Mouse (Mus musculus): ENCODE data around the gene Vdac1. TPM values are rescaled to one million over a fixed set of nuclear protein-coding genes. Genes with fewer than 3 reads are reported as not detected.
A peak's percentile ranks its signal among the peaks of the same experiment; 100 is the strongest.

Vdac1 gene
- polyA plus RNA-seq, 1 experiment from 2014 or later = 484 TPM

DNA sequence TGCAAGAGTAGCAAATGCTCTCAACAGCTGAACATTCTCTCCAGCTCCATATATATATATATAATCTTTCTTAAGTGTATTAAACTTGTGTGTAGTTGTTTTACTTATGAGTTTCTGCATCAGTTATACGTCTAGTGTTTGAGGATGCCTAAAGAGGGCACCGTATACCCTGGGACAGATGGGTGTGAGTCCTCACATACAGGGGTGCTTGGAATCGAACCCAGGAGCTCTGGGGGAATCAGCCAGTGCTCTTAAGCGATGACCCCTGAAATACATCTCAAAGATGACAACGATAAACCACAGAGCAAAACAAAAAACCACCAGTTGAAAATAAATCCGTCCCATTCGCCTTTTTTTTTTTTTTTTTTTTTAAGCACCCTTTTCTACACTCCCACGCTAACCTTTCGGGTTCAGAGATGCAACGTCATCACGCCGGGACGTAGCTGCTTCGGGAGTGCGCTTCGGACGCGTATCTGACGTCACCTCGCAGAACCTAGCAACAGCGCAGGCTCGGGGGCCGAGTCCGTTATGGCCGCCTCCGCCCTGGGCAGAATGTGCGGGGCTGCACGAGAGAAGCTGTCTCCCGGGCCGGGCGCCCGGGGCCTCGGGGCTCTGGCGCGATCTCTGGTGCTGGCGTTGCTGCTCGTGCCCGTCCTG is 35.4 kb downstream of the Vdac1 start, which contains the start of gene 9530068E07Rik:
Gene 9530068E07Rik, plus strand, starts transcription at position 489 of the 657 bp plus-strand sequence.
- no peaks in the 10 kb centered on the region for H3K9me3 ChIP-seq (replicated peaks)
- 1% methylated on average over 38 of the region's 38 CpGs for WGBS

DNA sequence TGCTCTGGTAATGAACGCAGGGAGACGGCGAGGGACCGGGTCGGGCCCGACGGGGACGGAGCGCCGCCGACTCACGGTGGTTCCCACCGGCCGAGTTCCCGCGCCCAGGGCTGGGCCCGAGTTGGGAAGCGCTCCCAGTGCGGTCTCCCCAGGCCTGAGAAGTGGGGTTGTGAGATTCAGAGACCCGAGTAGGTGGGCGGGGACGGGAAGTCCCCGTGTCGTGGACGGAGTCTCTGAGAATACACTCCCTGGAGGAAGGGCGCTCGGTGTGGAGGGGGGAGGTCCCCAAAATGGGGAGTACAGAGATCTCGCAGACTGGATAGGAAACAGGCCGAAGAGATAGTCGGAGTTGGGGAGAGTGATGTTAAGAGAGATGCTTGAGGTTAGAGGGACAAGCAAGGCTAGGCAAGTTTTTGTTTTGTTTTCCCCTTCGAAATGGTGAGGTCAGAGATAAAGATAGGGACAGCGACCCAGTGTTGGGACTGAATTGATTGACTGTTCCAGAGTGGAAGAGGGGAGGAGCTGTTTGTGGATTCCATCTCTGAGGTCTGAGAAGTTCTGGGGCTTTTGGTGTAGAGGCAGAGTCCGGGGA is 36.0 kb downstream of the Vdac1 start:
- peak; percentile 80 for ATAC-seq (replicated peaks; ENCODE audit: insufficient number of reproducible peaks, insufficient read depth, low FRiP score, low read depth)
- Histone ChIP-seq H3K27me3 (no peaks in the 10 kb centered on the region), H3K36me3 (0 out of 2 replicates have a peak, but pooled peaks cover under 1% of the 10 kb centered on the region), H3K4me2 (peak overlapping the region; percentile 73), H3K4me1 (replicated peaks) (peaks cover 13% of the 10 kb centered on the region; the same call in 1 of the 2 replicates), H3K9me3 (replicated peaks) (no peaks in the 10 kb centered on the region), H3K9ac (peak overlapping the region; percentile 98), H3K4me3 (peak overlapping the region; percentile 98), H3K27ac (peak overlapping the region; percentile 98)
- WGBS = under 1% methylated on average over 33 of the region's 33 CpGs

More for the DNA sequence above, 35.4 kb downstream of the Vdac1 start, which contains the start of gene 9530068E07Rik:
- Histone ChIP-seq H3K9ac (peak within 1 kb of the TSS; percentile 98), H3K4me3 (peak within 1 kb of the TSS; percentile 98), H3K4me2 (peak within 1 kb of the TSS; percentile 73), H3K36me3 (0 out of 2 replicates have a peak, but pooled peaks cover 4% of the 10 kb centered on the region), H3K4me1 (replicated peaks) (peaks cover 13% of the 10 kb centered on the region; the same call in 1 of the 2 replicates), H3K27ac (peak within 1 kb of the TSS; percentile 98), H3K27me3 (no peaks in the 10 kb centered on the region)
- ATAC-seq (replicated peaks; ENCODE audit: insufficient number of reproducible peaks, insufficient read depth, low FRiP score, low read depth) = peak; percentile 94

DNA sequence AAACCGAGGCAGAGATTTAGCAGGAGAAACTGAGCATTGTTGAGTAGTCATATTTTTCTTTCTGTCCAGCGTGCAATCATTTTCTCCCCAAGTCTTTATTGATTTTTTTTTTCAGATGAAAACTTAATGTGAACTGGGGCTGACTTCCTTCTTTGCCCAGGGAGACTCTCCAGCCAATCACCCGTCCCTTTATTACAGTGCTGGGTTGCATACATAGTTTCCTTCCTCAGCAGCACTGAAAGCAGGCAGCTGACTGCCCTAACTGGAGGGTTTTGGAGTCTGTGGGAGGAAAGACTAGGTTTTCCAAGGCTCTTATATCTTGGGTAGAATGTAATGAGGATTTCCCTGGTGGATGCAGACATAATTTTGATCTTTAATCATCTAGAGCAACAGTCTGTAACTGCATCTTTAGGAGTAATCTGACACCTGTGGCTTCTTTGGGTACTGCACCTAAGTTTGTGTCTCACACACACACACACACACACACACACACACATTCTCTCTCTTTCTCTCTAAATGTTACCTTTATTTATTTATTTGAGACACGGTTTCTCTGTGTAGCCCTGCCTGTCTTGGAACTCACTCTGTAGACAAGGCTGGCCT is 36.8 kb downstream of the Vdac1 start:
- no peaks in the 10 kb centered on the region for H3K36me3 ChIP-seq
- H3K4me1 ChIP-seq (replicated peaks) = peaks cover 18% of the 10 kb centered on the region
- peak overlapping the region; percentile 98; the same call in 1 of the 2 replicates for H3K27ac ChIP-seq
- H3K4me2 ChIP-seq = peak overlapping the region; percentile 73
- no peaks in the 10 kb centered on the region for H3K27me3 ChIP-seq
- ATAC-seq (replicated peaks; ENCODE audit: insufficient number of reproducible peaks, insufficient read depth, low FRiP score, low read depth) = no peak
- peak overlapping the region; percentile 98 for H3K4me3 ChIP-seq
- no peaks in the 10 kb centered on the region for H3K9me3 ChIP-seq (replicated peaks)
- 83% methylated on average over 4 of the region's 4 CpGs for WGBS
- H3K9ac ChIP-seq = peak overlapping the region; percentile 98; the same call in 1 of the 2 replicates

DNA sequence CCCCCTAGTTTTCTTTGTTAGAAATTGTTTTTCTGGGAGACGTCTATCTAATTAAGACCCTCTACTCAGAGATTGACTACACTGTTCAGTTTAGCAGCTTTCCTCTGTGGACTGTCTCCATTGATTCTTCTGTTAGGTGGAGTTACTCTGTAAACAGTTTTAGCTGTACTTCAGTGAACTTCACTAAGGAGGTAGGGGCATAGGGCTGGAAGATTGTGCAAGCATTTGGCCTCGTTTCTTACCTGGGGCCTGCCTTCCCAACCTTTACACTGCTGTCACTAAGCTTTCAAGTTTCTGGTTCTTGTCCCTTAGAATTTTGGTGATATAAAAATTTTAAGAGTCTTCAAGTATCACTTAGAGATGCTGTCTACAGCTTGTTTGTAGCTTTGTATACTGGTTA is 40.8 kb downstream of the Vdac1 start:
- peaks cover 18% of the 10 kb centered on the region for H3K4me1 ChIP-seq (replicated peaks)
- H3K4me2 ChIP-seq = no peak overlapping the region
- H3K27ac ChIP-seq = no peak overlapping the region
- peaks cover 29% of the 10 kb centered on the region for H3K36me3 ChIP-seq
- WGBS = 54% methylated on average over 2 of the region's 2 CpGs
- H3K4me3 ChIP-seq = no peak overlapping the region
- H3K9ac ChIP-seq = no peak overlapping the region
- no peaks in the 10 kb centered on the region for H3K27me3 ChIP-seq
- H3K9me3 ChIP-seq (replicated peaks) = no peaks in the 10 kb centered on the region
- ATAC-seq (replicated peaks; ENCODE audit: insufficient number of reproducible peaks, insufficient read depth, low FRiP score, low read depth) = no peak

DNA sequence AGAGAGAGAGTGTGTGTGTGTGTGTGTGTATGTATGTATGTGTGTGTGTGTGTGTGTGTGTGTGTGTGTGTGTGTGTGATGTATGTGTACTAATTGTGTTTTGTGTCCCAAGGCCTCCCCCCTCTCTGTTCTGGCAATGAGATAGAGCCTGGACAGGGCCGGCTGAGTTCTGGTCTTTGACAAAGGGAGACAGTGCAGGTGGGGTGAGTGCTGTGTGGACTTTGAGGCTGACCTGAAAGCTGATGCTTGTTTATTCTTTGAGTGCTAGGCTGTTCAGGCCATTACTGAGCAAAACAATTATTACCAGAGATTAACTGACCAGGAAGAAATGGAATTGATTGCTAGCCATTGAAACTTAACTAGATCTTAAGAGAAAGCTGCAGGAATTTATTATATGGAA is 41.9 kb downstream of the Vdac1 start:
- H3K4me1 ChIP-seq (replicated peaks) = peaks cover 12% of the 10 kb centered on the region
- H3K27ac ChIP-seq = no peak overlapping the region
- no peak overlapping the region for H3K4me3 ChIP-seq
- ATAC-seq (replicated peaks; ENCODE audit: insufficient number of reproducible peaks, insufficient read depth, low FRiP score, low read depth) = no peak
- no peak overlapping the region for H3K4me2 ChIP-seq
- WGBS = 62% methylated on average over 1 of the region's 1 CpGs
- H3K9me3 ChIP-seq (replicated peaks) = no peaks in the 10 kb centered on the region
- H3K27me3 ChIP-seq = no peaks in the 10 kb centered on the region
- peaks cover 40% of the 10 kb centered on the region for H3K36me3 ChIP-seq
- H3K9ac ChIP-seq = no peak overlapping the region

DNA sequence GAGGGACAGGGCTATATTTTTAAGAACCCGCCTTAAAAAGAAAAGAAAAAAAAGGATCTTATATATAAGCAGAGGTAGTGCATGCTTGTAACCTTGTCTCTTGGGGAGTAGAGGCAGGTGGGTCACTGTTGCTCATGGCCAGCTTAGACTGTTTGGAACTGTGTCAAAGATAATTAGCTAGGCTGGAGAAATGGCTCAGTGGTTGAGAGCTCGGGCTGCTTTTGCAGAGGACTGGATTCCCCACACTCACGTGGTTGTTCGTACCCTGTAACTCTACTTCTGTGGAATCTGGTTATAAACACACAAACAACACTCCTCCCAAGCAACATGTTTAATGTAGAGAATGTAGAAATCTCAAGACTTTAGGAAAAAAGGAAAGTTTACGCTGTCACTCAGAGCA is 43.5 kb downstream of the Vdac1 start:
- peaks cover 52% of the 10 kb centered on the region for H3K36me3 ChIP-seq

DNA sequence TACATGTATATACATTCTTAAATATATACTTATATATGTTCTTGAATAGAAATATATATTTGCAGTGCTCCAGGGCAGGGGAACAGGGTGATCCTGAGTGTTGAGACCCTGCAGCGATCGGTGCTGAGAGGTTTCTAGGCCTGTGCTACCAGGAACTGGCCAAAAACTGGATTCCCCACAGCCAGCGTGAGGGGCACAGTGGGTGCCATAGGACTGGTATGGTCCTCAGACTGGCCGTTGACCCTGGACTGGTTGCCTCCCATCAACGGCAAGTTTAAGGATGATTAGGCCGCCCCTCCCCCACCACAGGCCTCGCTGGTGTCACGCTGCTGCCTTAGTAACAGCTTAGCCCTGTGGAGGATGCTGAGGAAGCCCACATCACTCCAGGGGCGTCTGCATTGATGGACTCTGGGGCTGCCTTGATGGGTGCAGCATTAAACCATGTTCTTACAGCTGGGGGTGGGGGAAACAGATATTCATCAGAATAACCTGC is 44.6 kb downstream of the Vdac1 start:
- Histone ChIP-seq H3K9ac (no peak overlapping the region), H3K36me3 (peaks cover 52% of the 10 kb centered on the region), H3K9me3 (replicated peaks) (no peaks in the 10 kb centered on the region), H3K27ac (no peak overlapping the region), H3K4me2 (no peak overlapping the region), H3K4me3 (no peak overlapping the region), H3K4me1 (replicated peaks) (peaks cover 30% of the 10 kb centered on the region), H3K27me3 (no peaks in the 10 kb centered on the region)
- 73% methylated on average over 9 of the region's 9 CpGs for whole genome bisulfite sequencing
- no peak for ATAC-seq (replicated peaks; ENCODE audit: insufficient number of reproducible peaks, insufficient read depth, low FRiP score, low read depth)

More for the DNA sequence above, 43.5 kb downstream of the Vdac1 start:
- Histone ChIP-seq H3K4me1 (replicated peaks) (peaks cover 23% of the 10 kb centered on the region), H3K9ac (no peak overlapping the region), H3K4me2 (no peak overlapping the region), H3K27ac (no peak overlapping the region), H3K27me3 (no peaks in the 10 kb centered on the region), H3K9me3 (replicated peaks) (no peaks in the 10 kb centered on the region), H3K4me3 (no peak overlapping the region)
- ATAC-seq (replicated peaks; ENCODE audit: insufficient number of reproducible peaks, insufficient read depth, low FRiP score, low read depth) = no peak
- WGBS = 85% methylated on average over 5 of the region's 5 CpGs

DNA sequence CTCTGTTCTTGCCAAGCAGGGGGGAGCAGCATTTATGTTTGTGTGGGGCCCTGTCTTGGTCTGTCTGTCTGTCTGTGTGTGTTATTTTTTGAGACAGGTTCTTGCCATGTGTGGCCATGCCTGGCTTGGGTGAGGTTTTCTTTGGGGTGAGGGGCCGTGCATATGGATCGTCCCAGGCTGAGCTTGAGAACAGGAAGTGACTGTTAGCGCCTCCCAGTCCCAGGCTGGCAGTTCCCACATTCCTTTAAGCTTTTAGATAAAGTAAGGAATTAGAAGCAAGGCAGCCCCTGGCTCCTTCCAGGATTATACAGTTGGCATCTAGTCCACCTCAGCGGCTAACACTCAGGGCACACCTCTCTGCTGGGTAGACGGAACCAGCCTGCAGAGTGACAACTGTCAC is 48.7 kb downstream of the Vdac1 start:
- H3K27me3 ChIP-seq = no peaks in the 10 kb centered on the region
- peaks cover 20% of the 10 kb centered on the region for H3K4me1 ChIP-seq (replicated peaks)
- H3K4me3 ChIP-seq = no peak overlapping the region
- H3K9ac ChIP-seq = 0 out of 2 replicates have a peak overlapping the region, but pooled peaks have one; percentile 8
- peaks cover 38% of the 10 kb centered on the region for H3K36me3 ChIP-seq
- 0 out of 2 replicates have a peak, but pooled peaks have one; percentile 21 for ATAC-seq (replicated peaks; ENCODE audit: insufficient number of reproducible peaks, insufficient read depth, low FRiP score, low read depth)
- no peaks in the 10 kb centered on the region for H3K9me3 ChIP-seq (replicated peaks)
- 20% methylated on average over 5 of the region's 5 CpGs for WGBS
- peak overlapping the region; percentile 69 for H3K27ac ChIP-seq
- H3K4me2 ChIP-seq = no peak overlapping the region

DNA sequence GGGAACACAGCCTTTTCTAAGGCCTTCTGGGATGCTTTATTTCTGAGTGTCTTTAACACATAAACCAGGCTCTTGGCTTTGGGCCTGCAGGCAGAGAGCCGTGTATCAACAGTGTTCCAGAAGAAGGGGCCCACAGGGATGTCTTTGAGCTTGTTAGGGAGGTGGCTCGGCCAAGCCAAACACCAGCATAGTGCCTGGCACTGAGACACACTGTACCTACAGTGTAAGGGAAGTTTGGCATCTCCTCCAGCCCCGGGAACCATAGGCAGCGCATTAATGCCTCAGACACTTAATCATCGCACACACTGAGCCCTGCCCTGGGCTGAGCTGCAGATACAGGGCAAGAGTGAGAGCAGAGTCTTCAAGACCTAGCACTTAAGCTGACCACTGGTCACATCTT is 57.7 kb downstream of the Vdac1 start:
- Histone ChIP-seq H3K27ac (peak overlapping the region; percentile 7; the same call in 1 of the 2 replicates), H3K9ac (no peak overlapping the region), H3K36me3 (no peaks in the 10 kb centered on the region), H3K9me3 (replicated peaks) (no peaks in the 10 kb centered on the region), H3K4me3 (no peak overlapping the region), H3K4me1 (replicated peaks) (0 out of 2 replicates have a peak, but pooled peaks cover 5% of the 10 kb centered on the region), H3K4me2 (no peak overlapping the region), H3K27me3 (no peaks in the 10 kb centered on the region)
- 50% methylated on average over 5 of the region's 5 CpGs for WGBS
- peak; percentile 58 for ATAC-seq (replicated peaks; ENCODE audit: insufficient number of reproducible peaks, insufficient read depth, low FRiP score, low read depth)

DNA sequence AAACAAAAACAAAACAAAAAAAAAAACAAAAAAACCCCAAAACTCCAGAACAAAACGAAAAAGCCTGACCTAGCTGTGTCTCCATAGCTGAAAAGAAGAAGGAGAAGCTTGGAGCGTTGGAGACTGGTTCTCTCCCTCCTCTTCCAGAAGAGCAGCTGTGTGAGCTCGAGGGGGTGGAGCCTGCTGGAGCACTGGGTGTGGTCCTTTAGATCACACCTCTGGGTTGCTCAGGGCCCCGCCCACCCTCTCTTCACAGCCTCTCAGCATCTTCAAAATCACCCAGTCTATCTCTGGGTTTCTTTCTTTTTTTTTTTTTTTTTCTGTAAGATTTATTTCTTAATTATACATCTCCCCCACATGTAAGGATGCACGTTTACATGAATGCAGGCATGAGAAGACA is 58.6 kb downstream of the Vdac1 start:
- H3K36me3 ChIP-seq = no peaks in the 10 kb centered on the region
- H3K27me3 ChIP-seq = no peaks in the 10 kb centered on the region
- no peak for ATAC-seq (replicated peaks; ENCODE audit: insufficient number of reproducible peaks, insufficient read depth, low FRiP score, low read depth)
- no peak overlapping the region for H3K4me3 ChIP-seq
- H3K9me3 ChIP-seq (replicated peaks) = no peaks in the 10 kb centered on the region
- WGBS = 51% methylated on average over 5 of the region's 5 CpGs
- H3K4me2 ChIP-seq = no peak overlapping the region
- no peak overlapping the region for H3K9ac ChIP-seq
- H3K27ac ChIP-seq = no peak overlapping the region
- 0 out of 2 replicates have a peak, but pooled peaks cover 5% of the 10 kb centered on the region for H3K4me1 ChIP-seq (replicated peaks)

DNA sequence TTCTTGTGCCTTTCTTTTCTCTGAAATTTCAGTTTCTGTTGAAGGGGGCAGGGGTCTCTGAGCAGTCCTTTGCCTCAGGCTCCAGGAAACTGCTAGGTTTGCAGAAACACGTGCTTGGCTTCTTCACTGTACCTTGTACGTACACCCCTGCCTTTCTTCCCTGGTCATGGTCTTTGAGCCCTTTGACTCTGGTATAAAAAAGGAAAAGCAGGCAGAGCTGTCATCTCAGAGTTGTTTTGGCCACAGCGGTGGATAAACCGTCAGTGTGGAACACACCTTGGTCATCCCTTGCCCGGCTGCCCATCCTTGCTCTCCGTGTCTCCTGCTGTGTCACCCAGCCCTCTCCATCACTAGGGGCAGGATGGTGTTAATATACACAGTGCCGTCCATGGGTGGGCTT is 59.2 kb downstream of the Vdac1 start:
- ATAC-seq (replicated peaks; ENCODE audit: insufficient number of reproducible peaks, insufficient read depth, low FRiP score, low read depth) = no peak
- WGBS = 83% methylated on average over 7 of the region's 7 CpGs
- Histone ChIP-seq H3K9me3 (replicated peaks) (no peaks in the 10 kb centered on the region), H3K4me2 (no peak overlapping the region), H3K4me1 (replicated peaks) (0 out of 2 replicates have a peak, but pooled peaks cover 5% of the 10 kb centered on the region), H3K36me3 (no peaks in the 10 kb centered on the region), H3K27me3 (no peaks in the 10 kb centered on the region), H3K4me3 (no peak overlapping the region), H3K9ac (no peak overlapping the region), H3K27ac (no peak overlapping the region)
